Mouse (Mus musculus): Measurements from ENCODE around the gene Dennd1a.

Dennd1a gene

DNA sequence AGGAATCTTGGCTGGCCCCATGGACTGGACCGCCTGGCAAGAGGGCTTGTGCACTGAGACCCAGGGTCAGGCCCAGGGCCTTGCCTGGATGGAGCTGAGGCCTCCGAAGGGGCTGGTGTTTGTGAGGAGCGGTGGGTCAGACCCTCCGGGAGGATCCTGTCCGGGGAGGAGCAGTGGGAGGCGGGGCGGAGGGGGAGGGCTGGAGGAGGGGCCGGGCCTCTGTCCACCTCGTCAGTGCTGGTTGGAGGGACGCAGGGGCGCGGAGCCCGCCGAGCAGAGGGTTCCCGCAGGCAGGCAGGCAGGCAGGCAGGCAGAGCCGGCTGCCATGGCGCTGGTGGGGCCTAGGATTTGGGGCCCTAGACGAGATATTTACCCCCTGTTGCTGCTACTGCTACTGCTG lies 511.2 kb downstream of the Dennd1a start, which contains the start of gene Crb2:
Crb2 (plus strand) TSS at position 234 of the 400 bp plus-strand sequence.
- DNase-seq (ENCODE audit: low spot score), result peak; percentile 83

DNA sequence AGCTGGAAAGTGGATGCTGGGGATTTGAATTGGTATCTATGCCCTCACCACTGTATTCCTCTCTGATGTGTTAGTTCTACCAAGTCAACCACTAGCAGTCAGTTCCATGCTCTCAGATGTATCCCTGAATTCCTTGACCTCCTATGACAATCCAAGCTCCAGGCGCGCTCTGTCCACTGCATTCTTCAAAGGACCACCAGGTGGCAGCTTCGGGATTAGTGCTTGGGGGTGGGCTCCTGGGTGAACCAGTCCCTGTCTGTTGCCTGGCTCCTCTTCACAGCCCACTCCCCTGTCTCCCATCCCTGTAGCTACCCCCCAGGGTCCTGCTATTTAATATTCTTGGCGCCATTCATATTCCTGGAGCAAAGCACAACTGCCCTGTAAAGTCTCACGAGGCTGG lies 512.6 kb downstream of the Dennd1a start:
- peak; percentile 92 for DNase-seq (ENCODE audit: low spot score)

DNA sequence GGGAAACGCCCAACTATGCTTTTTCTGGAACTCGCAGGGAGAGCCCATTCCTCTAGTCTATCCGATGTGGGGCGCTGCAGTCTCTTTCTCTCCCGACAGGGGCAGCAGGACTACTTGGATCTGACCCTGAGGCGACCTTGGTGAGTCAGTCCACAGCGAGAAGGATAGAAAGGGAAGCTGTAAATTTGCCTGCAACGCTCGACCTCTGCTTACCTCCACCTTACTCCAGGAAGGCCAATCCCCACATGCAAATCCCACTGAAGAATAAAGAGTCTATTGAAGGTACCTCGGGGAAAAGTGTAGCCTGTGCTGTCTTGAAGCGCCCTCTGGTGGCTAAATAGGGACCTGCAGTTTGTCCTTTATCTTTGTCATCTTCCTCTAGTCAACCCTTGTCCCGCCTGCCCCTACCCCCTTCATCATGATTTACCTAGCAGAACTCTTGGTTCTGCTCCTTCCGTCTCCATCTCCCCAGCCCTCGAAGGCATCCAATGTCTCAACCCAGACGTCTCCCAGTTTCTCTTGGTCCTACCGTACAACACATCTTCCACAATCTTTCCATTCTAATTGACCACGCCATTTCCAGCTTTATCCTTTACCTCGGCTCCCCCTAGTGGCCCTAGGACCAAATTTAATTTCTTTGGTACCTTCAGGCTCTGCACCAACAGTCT lies 515.4 kb downstream of the Dennd1a start:
- DNase-seq (ENCODE audit: low spot score), result peak; percentile 94

DNA sequence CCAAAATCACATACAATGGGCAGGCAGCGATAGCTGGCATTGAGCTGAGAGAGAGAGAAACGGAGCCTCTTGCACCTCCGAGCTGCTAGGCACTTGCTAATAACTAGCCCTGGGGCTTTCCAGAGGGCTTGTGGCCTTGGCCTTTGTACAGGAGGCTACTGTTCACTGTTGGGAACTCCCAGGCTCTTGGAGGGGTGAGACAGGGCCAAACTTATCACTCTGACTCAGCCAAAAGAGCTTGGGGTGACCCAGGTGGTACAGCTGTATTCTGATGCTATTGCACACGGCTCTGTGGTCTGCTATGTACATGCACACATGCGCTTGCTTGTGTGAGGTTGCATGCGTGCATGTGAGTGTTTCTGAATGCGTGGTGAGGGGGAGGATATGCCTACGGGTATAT lies 517.4 kb downstream of the Dennd1a start:
- no peak for DNase-seq (ENCODE audit: low spot score)

DNA sequence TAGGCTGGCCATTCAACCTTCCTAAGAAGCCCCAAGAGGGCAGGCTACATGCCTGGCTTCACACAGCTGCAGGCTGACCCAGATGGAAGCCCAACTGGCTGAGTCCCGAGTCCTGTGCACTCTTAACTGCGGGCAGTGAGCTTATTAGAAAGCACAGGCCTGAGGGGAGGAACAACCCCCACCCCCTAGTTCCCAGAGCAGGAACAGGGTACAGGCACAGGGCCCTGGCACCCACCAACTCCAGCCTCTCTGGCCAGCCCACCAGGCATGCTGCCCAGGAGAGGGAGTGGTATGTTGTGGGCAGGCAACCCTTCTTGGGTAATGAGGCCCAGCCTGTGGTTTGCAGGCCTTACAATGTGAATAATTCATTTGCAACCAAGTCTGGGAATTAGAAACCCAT lies 518.3 kb downstream of the Dennd1a start:
- no peak for DNase-seq (ENCODE audit: low spot score)

DNA sequence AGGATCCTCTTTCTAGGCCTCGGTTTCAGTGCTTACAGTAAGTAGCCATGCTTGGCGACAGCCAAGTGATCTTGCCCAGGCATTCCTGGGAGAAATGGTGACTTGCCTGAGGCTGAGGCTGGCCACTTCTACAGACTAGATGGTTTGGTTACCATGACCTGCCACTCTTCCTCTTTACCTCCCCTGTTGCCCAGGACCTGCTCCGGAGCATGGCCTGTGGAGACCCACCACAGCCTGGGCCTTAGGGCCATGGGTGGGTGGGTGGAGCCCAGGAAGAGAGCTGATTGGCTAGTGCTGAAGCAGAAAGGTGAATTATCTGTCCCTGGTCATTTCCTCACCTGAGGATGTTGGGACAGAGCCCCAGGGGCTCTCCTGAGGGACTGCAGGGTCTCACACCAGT lies 519.5 kb downstream of the Dennd1a start:
- DNase-seq (ENCODE audit: low spot score), result no peak

DNA sequence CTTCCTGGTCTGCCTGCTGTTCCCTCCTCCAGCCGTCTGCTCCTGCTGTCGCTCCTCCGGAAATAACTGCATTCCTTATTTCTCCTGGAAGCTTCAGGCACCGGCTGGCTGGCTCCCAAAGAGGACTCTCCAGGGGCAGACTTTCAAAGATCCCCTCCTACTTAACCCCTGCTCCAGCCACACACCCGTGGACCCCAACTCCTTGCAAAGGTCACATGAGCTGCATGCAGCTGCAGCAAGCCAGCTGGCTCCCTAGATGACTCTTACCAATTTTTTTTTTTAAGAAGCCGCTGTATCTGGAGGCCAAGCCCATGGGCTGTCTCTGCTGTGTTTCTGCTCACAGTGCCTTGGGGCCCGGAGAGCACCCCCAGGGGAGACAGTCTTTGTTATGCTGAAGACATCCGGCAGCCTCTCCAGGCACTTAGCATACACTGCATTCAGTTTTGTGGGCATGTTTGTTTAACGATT lies 520.1 kb downstream of the Dennd1a start:
- DNase-seq (ENCODE audit: low spot score), result peak; percentile 60

DNA sequence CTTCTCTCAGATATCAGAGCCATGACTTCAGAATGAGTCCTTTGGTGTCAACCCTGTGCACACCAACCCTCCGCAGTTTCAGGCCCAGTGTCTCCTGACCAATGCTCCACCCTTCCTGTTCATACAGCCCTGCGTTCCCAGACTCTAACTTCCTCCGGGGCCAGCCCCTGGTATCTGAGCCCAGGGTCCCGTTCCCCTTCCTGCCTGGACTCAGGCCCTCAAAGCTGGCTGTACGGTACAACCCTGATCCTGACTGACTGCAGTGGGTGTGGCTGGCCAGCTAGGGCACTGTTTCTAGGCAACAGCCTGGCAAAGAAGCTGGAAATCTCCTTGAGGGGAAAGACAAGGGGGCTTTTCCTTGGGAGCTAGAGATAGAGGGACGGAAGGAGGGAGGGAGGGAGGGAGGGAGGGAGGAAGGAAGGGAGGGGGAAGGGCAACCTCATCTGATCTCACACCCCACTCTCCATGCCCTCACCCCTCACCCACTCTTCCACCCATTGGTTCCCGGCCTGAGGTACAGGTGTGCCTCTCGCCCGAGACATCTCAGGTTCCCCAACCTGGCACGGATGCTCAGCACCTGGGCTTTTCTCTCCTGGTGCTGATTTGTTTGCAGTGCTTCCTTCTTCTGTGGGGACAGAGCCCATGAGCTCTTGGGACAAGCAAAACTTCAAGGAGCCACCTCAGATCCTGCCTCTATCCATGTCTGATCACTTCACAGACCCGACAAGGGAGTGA lies 521.0 kb downstream of the Dennd1a start:
- no peak for DNase-seq (ENCODE audit: low spot score)

DNA sequence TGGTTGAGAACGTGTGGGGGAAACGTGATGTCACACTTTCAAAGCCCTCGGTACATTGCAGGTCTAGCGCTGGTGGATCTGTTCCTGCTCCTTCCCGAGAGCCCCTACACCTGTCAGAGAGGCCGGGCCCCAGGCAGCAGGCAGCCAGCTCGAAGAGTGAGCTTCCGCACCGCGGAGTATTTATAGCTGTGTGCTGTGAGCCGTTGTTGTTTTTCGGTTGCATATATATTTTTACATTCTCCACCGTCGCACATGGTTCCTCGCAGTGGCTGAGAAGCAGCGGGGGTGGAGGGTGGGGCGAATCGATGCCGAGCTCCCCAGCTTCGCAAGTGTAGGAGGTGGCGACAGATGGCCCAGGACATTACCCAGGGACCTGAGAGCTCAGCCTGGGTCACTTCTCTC lies 522.1 kb downstream of the Dennd1a start:
- DNase-seq (ENCODE audit: low spot score), result no peak

DNA sequence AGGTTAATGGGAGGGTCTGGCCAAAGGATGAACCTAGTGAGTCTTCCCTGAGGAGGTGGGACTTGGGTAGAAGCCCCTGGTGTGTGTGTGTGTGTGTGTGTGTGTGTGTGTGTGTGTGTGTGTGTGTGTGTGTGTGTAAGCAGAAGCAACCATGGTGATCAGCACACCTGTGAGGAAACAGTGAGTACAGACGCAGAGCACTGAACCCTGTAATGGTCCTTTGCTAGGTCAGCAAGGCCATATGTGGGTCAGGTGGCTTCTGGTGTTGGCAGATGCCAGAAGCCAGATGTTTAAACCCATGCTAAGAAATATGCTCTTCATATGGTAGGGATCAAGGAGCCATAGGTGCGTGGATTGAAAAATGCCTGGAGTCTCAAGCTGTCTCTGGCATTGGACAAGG lies 522.7 kb downstream of the Dennd1a start:
- DNase-seq (ENCODE audit: low spot score), result no peak

DNA sequence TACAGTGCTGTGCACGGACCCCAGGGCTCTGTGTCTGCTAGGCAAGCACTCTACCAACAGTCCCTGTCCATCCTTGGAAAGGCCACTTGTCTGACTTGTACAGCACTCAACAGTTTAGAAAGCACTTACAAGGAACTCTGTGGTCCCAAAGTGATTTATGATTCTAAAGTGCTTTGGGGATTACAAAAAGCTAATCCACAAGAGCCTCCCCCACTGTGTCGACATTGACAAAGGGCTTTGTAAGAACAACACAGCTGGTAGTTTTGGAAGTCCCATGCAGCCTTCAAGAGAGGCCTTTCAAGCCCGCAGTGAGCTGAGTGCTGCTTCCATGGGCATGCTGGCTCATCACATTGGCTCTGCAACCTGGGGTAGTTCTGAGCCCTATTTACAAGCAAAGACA lies 523.6 kb downstream of the Dennd1a start:
- DNase-seq (ENCODE audit: low spot score), result peak; percentile 66

DNA sequence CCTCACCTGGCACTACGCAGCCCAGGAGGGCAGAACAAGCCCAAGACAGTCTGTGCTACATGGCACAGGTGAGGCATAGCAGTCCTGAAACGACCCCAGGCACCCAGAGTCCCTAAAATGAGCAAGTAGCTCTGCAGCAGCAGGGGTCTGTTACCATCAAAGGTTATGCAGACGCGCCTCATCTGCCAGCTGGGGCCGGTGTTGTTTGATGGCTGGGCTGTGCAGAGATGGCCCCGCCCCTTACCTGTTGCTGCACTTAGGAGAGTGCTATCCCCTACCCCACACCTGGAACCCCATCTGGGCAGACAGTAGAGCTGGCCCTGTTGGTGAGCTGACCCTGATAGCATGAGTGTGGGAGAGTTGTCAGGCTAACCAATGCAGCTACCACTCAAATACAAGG lies 526.6 kb downstream of the Dennd1a start:
- no peak for DNase-seq (ENCODE audit: low spot score)

DNA sequence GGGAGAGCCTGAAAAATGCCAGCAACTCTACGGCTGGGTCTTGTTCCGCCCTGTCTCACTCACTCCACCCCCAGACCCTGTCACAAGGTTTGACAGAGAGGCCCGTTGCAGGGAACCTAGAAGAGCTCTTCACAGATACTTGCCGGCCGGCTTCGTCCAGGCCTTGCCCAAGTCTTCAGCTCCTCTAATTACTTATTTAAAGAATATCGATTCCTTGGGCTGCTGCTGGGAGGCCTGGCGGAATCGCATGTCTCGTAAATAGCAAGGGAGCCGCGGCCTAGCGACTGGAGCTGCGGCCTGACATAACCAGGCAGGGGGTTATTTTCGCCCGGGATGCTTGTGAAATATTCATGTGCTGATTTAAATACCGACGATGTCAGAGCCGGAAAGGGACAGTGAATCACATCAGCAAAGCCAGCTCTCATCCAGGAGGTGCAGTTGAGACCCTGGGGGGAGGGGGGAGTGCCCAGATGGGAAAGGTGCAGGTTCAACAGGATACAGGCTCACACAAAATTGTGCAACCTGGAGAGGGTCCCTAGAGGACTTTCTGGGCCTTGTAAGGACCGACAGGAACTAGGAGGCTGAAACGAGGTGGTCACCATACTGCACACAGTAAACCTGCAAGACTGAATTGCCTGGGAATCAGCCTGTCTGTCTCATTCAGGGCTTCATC lies 528.7 kb downstream of the Dennd1a start:
- peak; percentile 68 for DNase-seq (ENCODE audit: low spot score)

DNA sequence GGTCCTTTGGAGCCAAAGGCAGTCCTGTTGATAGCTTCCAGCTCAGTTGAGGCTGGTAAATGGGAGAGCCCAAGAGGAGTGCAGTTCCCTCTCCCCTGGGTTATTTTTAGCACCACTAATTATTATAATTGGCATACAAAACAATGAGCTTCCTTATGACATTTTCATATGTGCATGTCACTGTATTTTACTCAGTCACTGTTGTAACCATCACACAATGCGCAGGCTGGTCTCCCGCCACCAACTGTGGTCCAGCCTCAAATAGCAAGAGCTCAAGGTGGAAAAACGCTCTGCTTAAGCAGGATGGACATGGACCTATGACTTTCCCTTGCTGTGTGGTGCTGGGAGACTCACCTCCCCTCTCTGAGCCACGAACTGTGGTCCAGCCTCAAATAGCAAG lies 529.4 kb downstream of the Dennd1a start:
- DNase-seq (ENCODE audit: low spot score), result no peak

DNA sequence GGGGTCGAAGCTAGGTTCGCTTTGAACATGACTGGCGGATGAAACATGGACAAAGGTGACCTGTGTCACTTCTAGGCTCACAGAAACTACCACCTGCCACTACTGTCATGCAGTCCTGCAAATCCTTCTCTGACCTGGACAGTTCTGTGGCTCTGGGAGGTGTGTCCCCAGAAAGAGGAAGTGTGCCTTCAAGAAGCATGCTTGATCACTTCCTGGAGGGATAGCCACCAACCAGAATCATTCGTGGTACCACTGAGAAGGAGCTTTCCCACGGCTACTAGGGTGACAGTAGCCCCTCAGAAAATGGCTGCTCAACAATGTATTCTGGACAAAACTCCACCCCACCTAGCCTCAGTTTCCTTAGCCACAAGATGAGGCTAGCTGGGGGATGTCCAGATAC lies 530.2 kb downstream of the Dennd1a start:
- DNase-seq (ENCODE audit: low spot score), result no peak

DNA sequence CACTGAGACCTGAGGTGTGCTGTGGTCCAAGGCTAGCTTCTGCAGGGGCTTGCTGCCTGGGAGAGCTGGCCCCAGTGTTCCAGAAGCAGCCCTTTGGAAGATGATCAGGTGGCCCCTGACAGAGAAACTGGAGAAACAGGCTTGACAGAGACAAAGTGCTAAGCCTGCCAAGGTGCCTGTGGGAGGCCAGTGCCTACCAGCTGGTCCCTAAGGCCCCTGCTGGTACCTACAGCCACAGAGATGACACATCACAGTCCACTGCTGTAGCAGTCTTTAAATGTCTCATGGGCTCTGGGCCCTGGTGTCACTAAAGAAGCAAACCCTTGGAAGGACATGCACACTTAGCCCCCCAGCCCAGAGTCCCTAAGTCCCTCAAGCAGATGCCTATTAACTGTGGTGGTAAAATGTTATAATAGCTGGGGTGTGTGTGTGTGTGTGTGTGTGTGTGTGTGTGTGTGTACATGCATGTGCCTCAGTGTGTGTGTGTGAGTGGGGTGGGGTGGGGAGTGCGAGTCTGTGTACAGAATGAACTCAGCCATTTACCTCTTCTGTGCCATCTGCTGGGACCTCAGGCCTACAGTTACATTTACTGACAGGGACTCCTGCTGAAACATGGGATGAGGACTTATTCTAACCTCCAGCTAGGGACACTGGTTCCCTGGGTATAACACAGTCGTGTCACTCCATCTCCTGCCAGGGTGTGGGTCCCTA lies 530.8 kb downstream of the Dennd1a start:
- no peak for DNase-seq (ENCODE audit: low spot score)

DNA sequence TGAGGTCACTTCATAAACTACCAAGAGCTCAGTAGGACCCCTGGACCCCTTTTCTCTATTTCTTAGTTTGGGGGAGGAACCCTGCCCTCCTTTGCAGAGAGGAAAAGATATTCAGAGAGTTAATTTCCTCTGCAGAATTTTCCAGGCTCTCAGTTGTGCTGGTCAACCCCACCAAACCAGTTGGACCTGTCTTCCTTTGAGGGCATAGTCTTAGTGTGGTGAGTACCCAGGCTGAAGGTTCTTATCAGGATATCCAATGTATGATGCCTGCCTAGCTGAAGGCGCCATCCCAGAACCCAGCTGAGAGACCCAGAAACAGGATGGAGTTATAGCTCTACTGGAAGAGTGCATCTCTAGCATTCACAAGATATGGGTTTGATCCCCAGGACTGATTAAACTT lies 536.1 kb downstream of the Dennd1a start:
- DNase-seq (ENCODE audit: low spot score), result no peak

DNA sequence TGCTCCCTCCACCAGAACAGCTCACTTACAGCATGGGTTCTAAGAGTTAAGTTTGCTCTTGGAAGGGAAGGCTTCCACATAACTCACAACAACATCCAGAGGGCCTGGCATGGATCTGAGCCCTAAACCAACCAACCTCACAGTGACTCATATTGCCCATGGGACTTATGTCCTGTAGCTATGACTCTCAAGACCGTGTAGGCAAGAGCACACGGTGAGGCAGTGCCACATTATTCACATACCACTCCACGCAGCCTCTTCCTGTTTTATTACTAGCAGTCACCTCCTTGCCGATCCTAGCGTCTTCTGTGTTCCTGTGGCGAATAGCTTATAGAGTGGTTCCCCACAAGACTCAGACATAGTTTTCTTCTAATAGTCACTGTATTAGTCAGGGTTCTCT lies 537.9 kb downstream of the Dennd1a start:
- no peak for DNase-seq (ENCODE audit: low spot score)
